Mouse (Mus musculus) hindbrain, embryonic 11.5 days (tissue): ENCODE data around the gene Mmd2. TPM values are rescaled to one million over a fixed set of nuclear protein-coding genes. Genes with fewer than 3 reads are reported as not detected.

Source experiments
- ATAC-seq: fragments of 200-750 bp; cut with Nextera tagmentation; 2 replicates; pipeline ENCODE4 v1.8.0; 2017; ENCODE audit warnings: mild to moderate bottlenecking, moderate TSS enrichment, moderate library complexity; ENCODE audit not compliant: low FRiP score
- DNase-seq: peaks from one replicate; pipeline ENCODE4 v3.0.0-alpha.2; 2015; ENCODE audit warnings: low spot score
- H3K27ac ChIP-seq: fragments of 300-500 bp; sonication (generic); 2 replicates; pipeline ENCODE4 v1.5.1; 2014; ENCODE audit warnings: mild to moderate bottlenecking, low read depth, low read length
- H3K27me3 ChIP-seq: fragments of 300-500 bp; sonication (generic); 2 replicates; pipeline ENCODE4 v1.6.1; 2014; ENCODE audit warnings: mild to moderate bottlenecking, low read length, moderate library complexity, mixed read lengths; ENCODE audit not compliant: control insufficient read depth, insufficient read depth
- H3K36me3 ChIP-seq: fragments of 300-500 bp; sonication (generic); 2 replicates; pipeline ENCODE4 v1.6.1; 2014; ENCODE audit warnings: mild to moderate bottlenecking, low read length, moderate library complexity, mixed read lengths; ENCODE audit not compliant: control insufficient read depth, insufficient read depth
- H3K4me1 ChIP-seq: fragments of 300-500 bp; sonication (generic); replicated peaks from 2 replicates; pipeline ENCODE4 v1.6.1; 2014; ENCODE audit warnings: low read length, mixed read lengths; ENCODE audit not compliant: control insufficient read depth, insufficient read depth
- H3K4me2 ChIP-seq: fragments of 300-500 bp; sonication (generic); replicated peaks from 2 replicates; pipeline ENCODE4 v1.6.1; 2014; ENCODE audit warnings: mild to moderate bottlenecking, low read depth, low read length
- H3K4me3 ChIP-seq: fragments of 300-500 bp; sonication (generic); 2 replicates; pipeline ENCODE4 v1.5.1; 2014; ENCODE audit warnings: low read depth, low read length
- H3K9ac ChIP-seq: fragments of 300-500 bp; sonication (generic); 2 replicates; pipeline ENCODE4 v1.6.1; 2014; ENCODE audit warnings: low read depth, low read length
- H3K9me3 ChIP-seq: fragments of 300-500 bp; sonication (generic); 2 replicates; pipeline ENCODE4 v1.6.1; 2016; ENCODE audit warnings: low read length; ENCODE audit not compliant: control insufficient read depth
- WGBS: fragments of 180-500 bp; shearing (Covaris S2); extraction: QIAGEN DNeasy Blood & Tissue Kit; methylation state at CpG from one replicate; pipeline ENCODE4 v1.1.7; 2014; 5-methylcytosine and 5-hydroxymethylcytosine counted together
- polyA plus RNA-seq: library from polyadenylated mRNA; unstranded; fragments of >200 nt; fragmentation: Nextera tagmentation; extraction: Ambion mirVana; gene quantifications from 2 replicates; pipeline ENCODE4 v1.2.1, GENCODE M21; 2014

The Mmd2 gene
- polyA plus RNA-seq, 1 experiment from 2014 or later = 5.0 TPM

DNA sequence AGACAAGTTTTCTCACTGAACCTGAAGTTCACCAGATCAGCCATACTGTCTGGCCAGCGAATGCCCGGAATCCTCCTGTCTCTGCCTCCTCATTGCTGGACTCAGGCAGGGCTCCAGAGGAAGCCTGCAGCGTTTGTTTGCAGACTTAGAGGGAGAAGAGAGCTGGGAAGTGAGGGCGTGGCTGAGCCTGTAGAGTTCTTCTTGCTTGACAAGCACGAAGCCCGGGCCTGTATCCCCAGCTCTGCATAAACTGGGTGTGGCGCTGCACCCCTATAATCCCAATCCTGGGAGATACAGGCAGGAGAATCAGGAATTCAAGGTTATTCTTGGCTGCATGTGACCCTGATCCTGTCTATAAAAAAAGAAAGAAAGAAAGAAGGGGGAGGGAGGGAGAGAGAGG is 48.3 kb downstream of the Mmd2 start:
- no peak overlapping the region for H3K4me3 ChIP-seq

GRCm38 (mm10) chr5:142557397-142558067 is 51.1 kb downstream of the Mmd2 start:
- no peaks in the 10 kb centered on the region for H3K27me3 ChIP-seq
- ATAC-seq = peak; percentile 57; the same call in 1 of the 2 replicates
- H3K4me3 ChIP-seq = no peak overlapping the region
- H3K4me1 ChIP-seq = no peaks in the 10 kb centered on the region
- H3K36me3 ChIP-seq = no peaks in the 10 kb centered on the region
- no peak overlapping the region for H3K27ac ChIP-seq
- DNase-seq = peak; percentile 84
- H3K9me3 ChIP-seq = no peaks in the 10 kb centered on the region
- no peak overlapping the region for H3K4me2 ChIP-seq
- H3K9ac ChIP-seq = no peak overlapping the region
- WGBS = 30% methylated on average over 13 of the region's 21 CpGs

More for the DNA sequence above, 48.3 kb downstream of the Mmd2 start:
- Histone ChIP-seq H3K9ac (no peak overlapping the region), H3K4me2 (no peak overlapping the region), H3K9me3 (no peaks in the 10 kb centered on the region), H3K36me3 (no peaks in the 10 kb centered on the region), H3K27ac (no peak overlapping the region), H3K27me3 (no peaks in the 10 kb centered on the region), H3K4me1 (no peaks in the 10 kb centered on the region)
- DNase-seq (no peak), ATAC-seq (no peak)
- WGBS = 57% methylated on average over 7 of the region's 7 CpGs

GRCm38 (mm10) chr5:142556721-142557120 is 51.9 kb downstream of the Mmd2 start:
- no peak for ATAC-seq
- DNase-seq = no peak
- no peak overlapping the region for H3K4me2 ChIP-seq
- no peak overlapping the region for H3K9ac ChIP-seq
- H3K4me3 ChIP-seq = no peak overlapping the region
- H3K4me1 ChIP-seq = no peaks in the 10 kb centered on the region
- H3K36me3 ChIP-seq = no peaks in the 10 kb centered on the region
- H3K9me3 ChIP-seq = no peaks in the 10 kb centered on the region
- WGBS = 91% methylated on average over 4 of the region's 4 CpGs
- H3K27ac ChIP-seq = no peak overlapping the region
- H3K27me3 ChIP-seq = no peaks in the 10 kb centered on the region

- Histone ChIP-seq H3K27me3 (no peaks in the 10 kb centered on the region), H3K4me3 (no peak overlapping the region), H3K4me2 (no peak overlapping the region), H3K9ac (no peak overlapping the region), H3K36me3 (no peaks in the 10 kb centered on the region), H3K27ac (no peak overlapping the region), H3K9me3 (no peaks in the 10 kb centered on the region), H3K4me1 (no peaks in the 10 kb centered on the region)
- ATAC-seq (no peak), DNase-seq (no peak)
- WGBS = 79% methylated on average over 5 of the region's 5 CpGs
Measured at GRCm38 (mm10) chr5:142555866-142556265, 52.7 kb downstream of the Mmd2 start.

GRCm38 (mm10) chr5:142550706-142551652 is 57.6 kb downstream of the Mmd2 start, which contains the start of gene Radil:
Gene Radil (minus strand): TSS chr5:142551098.
- peak within 1 kb of the TSS; percentile 58 for H3K27ac ChIP-seq

GRCm38 (mm10) chr5:142549961-142550705 is 58.5 kb downstream of the Mmd2 start:
- peak overlapping the region; percentile 91 for H3K4me2 ChIP-seq
- no peaks in the 10 kb centered on the region for H3K27me3 ChIP-seq
- DNase-seq (peak; percentile 68), ATAC-seq (peak; percentile 58)
- peaks cover 4% of the 10 kb centered on the region; the same call in 1 of the 2 replicates for H3K4me1 ChIP-seq
- 2% methylated on average over 31 of the region's 31 CpGs for WGBS
- no peaks in the 10 kb centered on the region for H3K9me3 ChIP-seq
- peak overlapping the region; percentile 62 for H3K4me3 ChIP-seq
- H3K9ac ChIP-seq = peak overlapping the region; percentile 52
- H3K36me3 ChIP-seq = no peaks in the 10 kb centered on the region
- peak overlapping the region; percentile 58 for H3K27ac ChIP-seq

More at GRCm38 (mm10) chr5:142550706-142551652, 57.6 kb downstream of the Mmd2 start, which contains the start of gene Radil:
- no peaks in the 10 kb centered on the region for H3K9me3 ChIP-seq
- WGBS = 2% methylated on average over 75 of the region's 80 CpGs
- peak; percentile 98 for DNase-seq
- peaks cover 4% of the 10 kb centered on the region; the same call in 1 of the 2 replicates for H3K4me1 ChIP-seq
- peak within 1 kb of the TSS; percentile 91 for H3K4me2 ChIP-seq
- H3K4me3 ChIP-seq = peak within 1 kb of the TSS; percentile 62
- H3K9ac ChIP-seq = peak within 1 kb of the TSS; percentile 52
- H3K36me3 ChIP-seq = no peaks in the 10 kb centered on the region
- peak; percentile 91 for ATAC-seq
- H3K27me3 ChIP-seq = no peaks in the 10 kb centered on the region

GRCm38 (mm10) chr5:142549441-142549840 is 59.2 kb downstream of the Mmd2 start:
- Histone ChIP-seq H3K4me2 (no peak overlapping the region), H3K36me3 (no peaks in the 10 kb centered on the region), H3K4me1 (peaks cover 4% of the 10 kb centered on the region; the same call in 1 of the 2 replicates), H3K4me3 (no peak overlapping the region), H3K27me3 (no peaks in the 10 kb centered on the region), H3K9ac (no peak overlapping the region), H3K27ac (no peak overlapping the region), H3K9me3 (no peaks in the 10 kb centered on the region)
- DNase-seq (no peak), ATAC-seq (no peak)
- 35% methylated on average over 9 of the region's 9 CpGs for WGBS

GRCm38 (mm10) chr5:142547066-142547465 is 61.5 kb downstream of the Mmd2 start:
- Histone ChIP-seq H3K9me3 (no peaks in the 10 kb centered on the region), H3K4me3 (no peak overlapping the region), H3K4me2 (no peak overlapping the region), H3K27ac (no peak overlapping the region), H3K27me3 (no peaks in the 10 kb centered on the region), H3K36me3 (no peaks in the 10 kb centered on the region), H3K4me1 (peaks cover 4% of the 10 kb centered on the region; the same call in 1 of the 2 replicates), H3K9ac (no peak overlapping the region)
- WGBS = 75% methylated on average over 3 of the region's 3 CpGs
- no peak for ATAC-seq
- no peak for DNase-seq
